Mouse (Mus musculus) testis, adult 2 months (tissue): Measurements from ENCODE around the gene Rabl3.

ENCODE experiments used
- CTCF ChIP-seq: fragments of 200-500 bp; IDR thresholded peaks from 2 replicates; pipeline ENCODE4 v1.5.1; 2012; ENCODE audit warnings: low read depth, mild to moderate bottlenecking, inconsistent platforms, low read length, moderate library complexity; ENCODE audit not compliant: control insufficient read depth, insufficient read depth, insufficient replicate concordance
- POLR2A ChIP-seq: fragments of 200-500 bp; IDR thresholded peaks from 2 replicates; pipeline ENCODE4 v1.6.1; 2012; ENCODE audit warnings: low read depth, mild to moderate bottlenecking, inconsistent platforms, low read length, moderate library complexity; ENCODE audit not compliant: control insufficient read depth

DNA sequence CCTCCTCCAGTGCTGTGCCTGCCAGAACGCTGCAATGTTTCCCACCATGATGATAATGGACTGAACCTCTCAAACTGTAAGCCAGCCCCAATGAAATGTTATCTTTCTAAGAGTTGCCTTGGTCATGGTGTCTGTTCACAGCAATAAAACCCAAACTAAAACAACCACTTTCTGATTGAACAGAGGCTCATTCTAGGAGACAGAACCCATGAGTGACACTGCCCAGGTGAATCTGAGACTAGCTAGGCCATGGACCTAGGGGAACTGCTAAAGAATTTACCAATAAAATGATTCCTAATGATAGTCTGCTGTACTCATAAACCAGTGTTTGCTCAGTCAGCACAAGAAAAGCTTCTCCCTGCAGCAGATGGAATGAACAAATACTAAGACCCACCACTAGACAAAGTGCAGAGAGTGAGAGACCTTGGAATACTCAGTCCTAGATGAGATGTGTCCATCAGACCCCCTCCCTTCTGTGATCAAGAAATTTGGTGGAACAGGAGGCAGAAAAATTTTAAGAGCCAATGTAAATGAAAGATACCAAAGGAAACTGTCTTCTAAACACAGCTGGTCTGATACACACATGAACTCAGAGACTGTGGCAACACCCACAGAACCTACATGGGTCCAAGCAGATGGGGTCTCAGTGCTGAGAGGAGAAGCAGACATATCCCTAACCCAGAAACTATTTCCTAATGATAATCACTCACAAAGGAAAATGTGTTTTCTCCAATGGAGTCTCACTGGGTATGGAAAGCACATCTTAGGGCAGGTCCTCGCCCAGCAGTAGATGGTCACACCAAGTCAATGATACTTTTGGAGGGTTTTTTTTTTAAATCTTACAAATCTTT lies 19.3 kb upstream of the Rabl3 start:
- TF ChIP-seq POLR2A = no peak
- no peak for TF ChIP-seq CTCF
